Mouse (Mus musculus): Measurements from ENCODE around the gene Ntm.

The Ntm gene

GRCm38 (mm10) chr9:29288003-29288704 lies 674.8 kb downstream of the Ntm start:
- no peak for DNase-seq

GRCm38 (mm10) chr9:29285144-29285543 lies 677.8 kb downstream of the Ntm start:
- DNase-seq = no peak

GRCm38 (mm10) chr9:29272861-29273260 lies 690.1 kb downstream of the Ntm start:
- DNase-seq = no peak

GRCm38 (mm10) chr9:29269988-29270387 lies 693.0 kb downstream of the Ntm start:
- DNase-seq = no peak

- no peak for DNase-seq
Measured at GRCm38 (mm10) chr9:29269277-29269646, 693.7 kb downstream of the Ntm start.

GRCm38 (mm10) chr9:29268583-29269276 lies 694.2 kb downstream of the Ntm start:
- DNase-seq = no peak

GRCm38 (mm10) chr9:29267663-29268062 lies 695.3 kb downstream of the Ntm start:
- DNase-seq = no peak

- no peak for DNase-seq
Measured at GRCm38 (mm10) chr9:29265177-29265576, 697.8 kb downstream of the Ntm start.

- DNase-seq = no peak
Measured at GRCm38 (mm10) chr9:29262836-29263235, 700.1 kb downstream of the Ntm start.

- no peak for DNase-seq
Measured at GRCm38 (mm10) chr9:29252866-29253265, 710.1 kb downstream of the Ntm start.

GRCm38 (mm10) chr9:29250813-29251212 lies 712.1 kb downstream of the Ntm start:
- DNase-seq = no peak

GRCm38 (mm10) chr9:29247812-29248211 lies 715.1 kb downstream of the Ntm start:
- DNase-seq = no peak

GRCm38 (mm10) chr9:29244006-29244405 lies 718.9 kb downstream of the Ntm start:
- DNase-seq = no peak

- no peak for DNase-seq
Measured at GRCm38 (mm10) chr9:29242497-29243422, 720.2 kb downstream of the Ntm start.

GRCm38 (mm10) chr9:29240797-29241196 lies 722.1 kb downstream of the Ntm start:
- no peak for DNase-seq

GRCm38 (mm10) chr9:29238973-29239372 lies 724.0 kb downstream of the Ntm start:
- DNase-seq = no peak

- DNase-seq = no peak
Measured at GRCm38 (mm10) chr9:29236752-29237151, 726.2 kb downstream of the Ntm start.

- no peak for DNase-seq
Measured at GRCm38 (mm10) chr9:29227747-29228146, 735.2 kb downstream of the Ntm start.

- DNase-seq = no peak
Measured at GRCm38 (mm10) chr9:29222915-29223545, 739.9 kb downstream of the Ntm start.

- no peak for DNase-seq
Measured at GRCm38 (mm10) chr9:29220941-29221615, 741.9 kb downstream of the Ntm start.

GRCm38 (mm10) chr9:29220493-29220892 lies 742.4 kb downstream of the Ntm start:
- DNase-seq = peak; percentile 25

- no peak for DNase-seq
Measured at GRCm38 (mm10) chr9:29217951-29218350, 745.0 kb downstream of the Ntm start.

Data from right cerebral cortex, postnatal 14 days (tissue).